Mouse (Mus musculus) right cerebral cortex, postnatal 10 days (tissue): ENCODE results near the gene Fgfr2.
A peak's percentile ranks its signal among the peaks of the same experiment; 100 is the strongest.
"Not testable (repeated sequence)": the region's sequence is repeated elsewhere in the genome, so short reads cannot be mapped to it uniquely, and the experiment has no call there.

Source experiments
- DNase-seq, 2 experiments: peaks; one replicate each; pipeline ENCODE4 v3.0.0; 2021; ENCODE audit warnings: low spot score in 2 of 2

Gene Fgfr2

DNA sequence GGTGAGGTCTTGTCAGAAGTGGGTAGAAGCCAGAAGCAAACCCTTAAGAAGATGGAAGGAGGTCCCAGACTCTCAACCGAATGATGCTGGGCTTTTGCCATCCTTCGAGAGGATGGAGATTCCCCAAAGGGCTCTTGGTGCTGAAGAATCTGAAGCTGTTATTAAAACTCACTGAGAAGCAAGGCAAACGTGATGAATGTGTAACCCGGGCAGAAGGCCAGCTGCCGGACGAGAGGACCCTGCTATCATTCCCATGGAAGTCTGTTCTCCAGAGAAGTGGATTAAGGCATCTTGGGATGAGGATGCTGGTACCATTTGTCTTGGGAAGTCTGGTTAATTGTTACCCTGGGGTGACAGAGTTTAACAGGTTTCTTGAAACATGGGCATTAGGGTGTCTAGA is 2960.4 kb downstream of the Fgfr2 start:
- DNase-seq = no peak

DNA sequence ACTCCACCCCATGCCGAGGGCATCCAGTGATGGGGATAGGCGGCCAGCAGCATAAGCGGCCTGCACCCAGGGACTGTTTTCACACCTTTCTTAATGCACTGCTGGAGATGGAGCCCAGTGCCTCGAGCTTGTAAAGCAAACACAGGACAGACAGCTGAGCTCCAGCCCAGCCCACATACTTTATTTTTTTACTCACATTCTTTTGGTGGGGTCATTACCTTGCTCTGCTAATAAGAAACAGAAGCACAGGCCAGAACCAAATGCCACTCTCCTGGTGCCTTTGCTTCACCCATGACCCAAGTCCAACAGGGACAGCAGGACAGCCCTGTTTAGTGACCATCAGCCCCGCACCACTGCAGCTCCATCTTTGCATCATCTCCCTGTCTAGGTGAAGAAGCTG is 2961.6 kb downstream of the Fgfr2 start:
- DNase-seq = no peak

DNA sequence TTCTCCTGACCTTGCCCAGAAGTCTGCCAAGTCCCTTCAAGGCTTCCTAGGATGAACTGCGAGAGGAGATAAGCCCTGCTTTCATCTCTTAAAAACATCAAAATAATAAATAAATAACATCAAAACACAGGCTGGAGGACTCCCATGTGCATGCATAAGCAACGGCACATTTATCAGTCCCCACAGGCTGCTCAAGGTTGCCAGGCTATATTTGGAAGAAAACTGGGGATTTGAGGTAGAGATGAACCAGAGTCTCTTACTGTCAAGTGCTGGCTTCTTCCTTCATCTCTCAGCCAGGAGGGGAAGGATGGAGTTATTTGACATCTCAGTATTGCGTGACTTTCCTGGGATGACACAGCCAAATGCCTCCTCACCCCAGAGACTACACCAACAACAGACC is 2964.3 kb downstream of the Fgfr2 start:
- no peak for DNase-seq

GRCm38 (mm10) chr7:130153363-130153969 is 2969.7 kb downstream of the Fgfr2 start:
- DNase-seq = no peak

GRCm38 (mm10) chr7:130148906-130149305 is 2974.2 kb downstream of the Fgfr2 start:
- no peak for DNase-seq

GRCm38 (mm10) chr7:130147230-130147629 is 2975.9 kb downstream of the Fgfr2 start:
- DNase-seq = no peak

GRCm38 (mm10) chr7:130145211-130145610 is 2977.9 kb downstream of the Fgfr2 start:
- DNase-seq = no peak

GRCm38 (mm10) chr7:130143371-130143770 is 2979.8 kb downstream of the Fgfr2 start:
- DNase-seq = no peak

GRCm38 (mm10) chr7:130141088-130141873 is 2981.9 kb downstream of the Fgfr2 start:
- DNase-seq = no peak

- no peak for DNase-seq
Observed at GRCm38 (mm10) chr7:130134924-130135365, 2988.2 kb downstream of the Fgfr2 start.

DNA sequence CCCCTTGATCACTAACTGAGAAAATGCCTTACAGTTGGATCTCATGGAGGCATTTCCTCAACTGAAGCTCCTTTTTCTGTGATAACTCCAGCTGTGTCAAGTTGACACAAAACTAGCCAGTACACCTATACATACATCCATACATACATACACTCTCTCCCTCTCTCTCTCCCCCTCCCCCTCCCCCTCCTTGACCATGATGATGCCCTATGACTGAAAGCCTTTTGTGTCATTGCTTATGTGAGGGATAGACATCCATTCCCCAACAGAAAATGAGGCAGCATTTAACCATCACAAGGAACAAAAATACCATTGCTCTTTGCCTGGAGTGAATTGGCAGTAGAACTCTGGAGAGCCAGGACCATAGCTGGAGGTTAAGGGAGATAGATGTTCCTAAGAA is 2988.7 kb downstream of the Fgfr2 start:
- not testable (repeated sequence) for DNase-seq

- no peak for DNase-seq
Observed at GRCm38 (mm10) chr7:130130226-130130625, 2992.9 kb downstream of the Fgfr2 start.

GRCm38 (mm10) chr7:130129359-130129960 is 2993.7 kb downstream of the Fgfr2 start:
- DNase-seq = peak in 1 of 2 experiments; percentile 37

DNA sequence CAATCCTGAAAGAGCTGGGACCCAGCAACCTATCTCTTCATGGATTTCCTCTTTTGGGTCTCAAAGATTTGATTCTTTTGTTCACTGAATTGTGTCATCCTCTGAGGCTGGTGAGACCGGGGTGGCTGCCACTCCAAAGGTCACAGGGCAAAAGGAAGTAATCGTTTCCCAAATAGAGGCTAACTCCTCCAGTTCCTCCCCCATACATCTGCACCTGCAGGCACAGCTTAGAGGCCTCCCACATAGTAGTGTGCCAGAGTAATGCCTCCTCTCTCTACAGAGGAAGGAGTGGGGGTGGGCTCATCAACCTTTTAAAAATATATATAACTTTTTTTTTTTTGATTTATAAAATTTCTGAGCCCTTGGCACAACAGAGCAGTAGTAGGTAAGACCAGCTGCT is 3001.6 kb downstream of the Fgfr2 start:
- DNase-seq = no peak

GRCm38 (mm10) chr7:130119466-130119865 is 3003.7 kb downstream of the Fgfr2 start:
- DNase-seq = no peak

DNA sequence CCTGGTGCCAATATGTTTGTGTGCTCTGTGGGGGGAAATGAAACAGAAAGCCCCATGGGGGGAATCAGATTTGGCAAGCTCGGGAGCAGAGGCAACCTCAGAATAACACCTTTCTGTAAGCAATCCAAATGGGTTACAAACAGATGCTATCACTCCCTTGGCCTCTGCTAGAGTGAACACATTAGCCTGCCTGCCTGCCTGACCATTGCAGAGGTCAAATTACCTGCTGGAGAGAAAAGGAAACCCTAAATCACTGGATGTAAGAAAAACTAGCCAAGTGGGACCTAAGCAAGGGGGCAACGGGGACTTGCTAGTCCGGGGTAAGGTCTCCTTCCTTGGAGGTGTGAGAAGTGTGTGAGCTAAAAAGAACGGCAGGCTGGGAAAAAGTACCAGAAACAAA is 3004.4 kb downstream of the Fgfr2 start:
- no peak for DNase-seq

GRCm38 (mm10) chr7:130117466-130118123 is 3005.6 kb downstream of the Fgfr2 start:
- peak; percentile 34 to 48 for DNase-seq

DNA sequence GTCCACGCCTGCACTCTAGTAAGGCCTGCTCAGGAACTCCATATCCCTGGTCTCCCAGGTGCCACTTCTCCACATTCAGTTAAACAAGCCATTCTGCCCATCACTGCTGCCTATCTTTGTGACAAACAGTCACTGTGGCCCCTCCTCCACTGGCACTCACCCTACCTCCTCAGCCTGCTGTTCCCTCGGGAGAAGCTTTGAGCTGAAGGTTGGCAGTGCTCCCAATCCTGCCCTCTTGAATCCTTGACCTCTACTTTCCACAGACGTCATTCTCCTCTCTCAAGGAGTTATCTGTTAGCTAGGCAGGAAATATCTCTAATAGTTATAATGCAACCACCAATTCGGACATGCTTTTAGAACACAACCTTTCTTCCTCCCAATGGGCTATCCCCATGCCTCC is 3008.7 kb downstream of the Fgfr2 start:
- no peak for DNase-seq
